Mouse (Mus musculus): ENCODE results near the gene Capn2.

- TF ChIP-seq CTCF (IDR thresholded peaks at IDR 0.05; ENCODE audit: low read depth, low read length) (no peak), POLR2A (IDR thresholded peaks at IDR 0.05; ENCODE audit: borderline replicate concordance, low read depth, low read length) (no peak)
Measured at GRCm38 (mm10) chr1:182502491-182503050, 14.8 kb downstream of the Capn2 start.

Data from bone marrow macrophage, adult 2 months (primary cell).